Mouse (Mus musculus): ENCODE results near the gene Sp3. TPM values are rescaled to one million over a fixed set of nuclear protein-coding genes. Genes with fewer than 3 reads are reported as not detected.
A peak's percentile ranks its signal among the peaks of the same experiment; 100 is the strongest.
"Not testable (repeated sequence)": the region's sequence is repeated elsewhere in the genome, so short reads cannot be mapped to it uniquely, and the experiment has no call there.

Gene Sp3
- 82.3 and 115 TPM in 2 replicates for total RNA-seq (2014; rRNA removed)
- 19.1 and 26.5 TPM in 2 replicates for polyA plus RNA-seq (2015; fragmentation: Nextera tagmentation; extraction: Ambion mirVana)

- Histone ChIP-seq H3K36me3 (ENCODE audit: insufficient read depth) (no peaks in the 10 kb centered on the region; the same call in 1 of the 2 replicates), H3K9ac (peak within 1 kb of the TSS; percentile 100), H3K27me3 (ENCODE audit: insufficient read depth, low read length) (no peaks in the 10 kb centered on the region), H3K4me2 (ENCODE audit: low read depth) (peak within 1 kb of the TSS; percentile 83), H3K9me3 (ENCODE audit: low read length) (no peaks in the 10 kb centered on the region), H3K4me3 (ENCODE audit: low read depth, low read length) (peak within 1 kb of the TSS; percentile 100), H3K27ac (ENCODE audit: low read depth, low read length) (peak within 1 kb of the TSS; percentile 100), H3K4me1 (ENCODE audit: insufficient read depth) (peaks cover 12% of the 10 kb centered on the region; the same call in 1 of the 2 replicates)
- no peak for TF ChIP-seq CTCF (IDR thresholded peaks at IDR 0.05; ENCODE audit: low read depth)
- DNase-seq (peak; percentile 99), ATAC-seq (peak; percentile 93)
- WGBS = under 1% methylated on average over 62 of the region's 64 CpGs
Observed at GRCm38 (mm10) chr2:72980337-72981074, at the start of gene Sp3. TSS of gene Sp3 (minus strand) at chr2:72980446.

DNA sequence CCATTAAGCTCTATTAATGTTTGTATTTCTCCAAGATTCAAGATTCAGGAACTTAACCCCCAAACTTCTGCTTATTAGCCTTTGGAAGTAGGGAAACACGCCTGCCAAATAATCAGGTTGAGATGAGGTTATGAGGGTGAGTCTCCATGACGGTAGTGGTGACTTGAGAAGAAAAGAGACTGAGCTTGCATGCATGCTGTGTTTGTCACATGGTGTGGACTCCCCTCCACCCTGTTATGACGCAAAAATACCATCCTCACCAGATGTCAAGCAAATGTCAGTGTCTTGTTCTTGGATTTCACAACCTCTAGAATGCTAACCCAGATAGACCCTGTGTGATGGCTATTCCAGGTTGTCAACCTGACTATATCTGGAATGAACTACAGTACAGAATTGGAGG lies 49.6 kb upstream of the Sp3 start:
- no peak overlapping the region for H3K4me3 ChIP-seq (ENCODE audit: low read depth, low read length)
- H3K27me3 ChIP-seq (ENCODE audit: insufficient read depth, low read length) = no peaks in the 10 kb centered on the region
- H3K36me3 ChIP-seq (ENCODE audit: insufficient read depth) = no peaks in the 10 kb centered on the region
- TF ChIP-seq CTCF (IDR thresholded peaks at IDR 0.05; ENCODE audit: low read depth) = no peak
- H3K9me3 ChIP-seq (ENCODE audit: low read length) = no peaks in the 10 kb centered on the region
- ATAC-seq (no peak), DNase-seq (no peak)
- no peak overlapping the region for H3K27ac ChIP-seq (ENCODE audit: low read depth, low read length)
- H3K4me1 ChIP-seq (ENCODE audit: insufficient read depth) = no peaks in the 10 kb centered on the region
- no peak overlapping the region for H3K9ac ChIP-seq
- 92% methylated on average over 3 of the region's 3 CpGs for WGBS
- H3K4me2 ChIP-seq (ENCODE audit: low read depth) = no peak overlapping the region

DNA sequence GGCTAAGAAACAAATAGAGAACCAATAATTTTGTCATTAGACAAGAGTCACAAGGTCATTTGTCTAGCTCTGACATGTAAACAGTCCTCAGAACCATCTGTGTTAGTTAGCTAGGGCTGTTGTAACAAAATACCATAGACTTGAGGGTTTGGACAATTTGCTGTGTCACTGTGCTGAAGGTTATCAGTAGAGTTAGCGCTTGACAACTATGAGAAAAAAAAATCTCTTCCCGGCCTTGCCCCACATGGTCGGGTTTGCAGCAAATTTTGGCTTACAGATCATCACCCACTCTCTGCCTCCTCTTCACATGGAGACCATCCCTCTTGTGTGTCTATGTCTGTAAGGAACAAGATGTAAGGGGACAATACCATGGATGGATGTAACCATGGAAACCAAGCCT lies 47.8 kb upstream of the Sp3 start:
- ATAC-seq (no peak), DNase-seq (no peak)
- Histone ChIP-seq H3K27me3 (ENCODE audit: insufficient read depth, low read length) (no peaks in the 10 kb centered on the region), H3K4me3 (ENCODE audit: low read depth, low read length) (no peak overlapping the region), H3K9ac (no peak overlapping the region), H3K4me2 (ENCODE audit: low read depth) (no peak overlapping the region), H3K36me3 (ENCODE audit: insufficient read depth) (no peaks in the 10 kb centered on the region), H3K4me1 (ENCODE audit: insufficient read depth) (no peaks in the 10 kb centered on the region), H3K27ac (ENCODE audit: low read depth, low read length) (no peak overlapping the region), H3K9me3 (ENCODE audit: low read length) (no peaks in the 10 kb centered on the region)
- no peak for TF ChIP-seq CTCF (IDR thresholded peaks at IDR 0.05; ENCODE audit: low read depth)
- WGBS = 87% methylated on average over 3 of the region's 3 CpGs

- no peak overlapping the region for H3K4me3 ChIP-seq (ENCODE audit: low read depth, low read length)
- ATAC-seq (no peak), DNase-seq (no peak)
- no peaks in the 10 kb centered on the region for H3K4me1 ChIP-seq (ENCODE audit: insufficient read depth)
- H3K4me2 ChIP-seq (ENCODE audit: low read depth) = no peak overlapping the region
- no peak overlapping the region for H3K9ac ChIP-seq
- no peak overlapping the region for H3K27ac ChIP-seq (ENCODE audit: low read depth, low read length)
- WGBS = 47% methylated on average over 3 of the region's 3 CpGs
- no peaks in the 10 kb centered on the region for H3K36me3 ChIP-seq (ENCODE audit: insufficient read depth)
- H3K9me3 ChIP-seq (ENCODE audit: low read length) = no peaks in the 10 kb centered on the region
- H3K27me3 ChIP-seq (ENCODE audit: insufficient read depth, low read length) = no peaks in the 10 kb centered on the region
- TF ChIP-seq CTCF (IDR thresholded peaks at IDR 0.05; ENCODE audit: low read depth) = no peak
Observed at GRCm38 (mm10) chr2:73027126-73027525, 46.9 kb upstream of the Sp3 start.

DNA sequence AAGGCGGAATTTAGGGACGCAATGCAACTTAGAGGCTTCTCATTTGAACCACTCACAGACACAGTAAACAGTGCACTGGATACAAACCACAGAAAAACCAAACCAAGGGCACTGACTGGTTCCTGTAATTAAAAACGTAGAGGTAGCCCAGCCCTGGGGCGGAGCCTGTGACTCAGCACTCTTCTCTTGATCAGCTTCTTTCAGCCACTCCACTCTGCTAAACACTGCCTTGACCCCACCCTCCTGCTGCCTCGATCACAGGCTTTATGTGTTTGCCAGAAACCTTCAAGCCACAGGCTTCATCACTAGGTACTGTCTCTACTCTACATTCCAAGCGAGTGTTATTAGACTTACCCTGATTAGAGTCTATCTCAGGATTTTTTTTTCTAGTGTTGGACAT lies 43.6 kb upstream of the Sp3 start:
- Histone ChIP-seq H3K9me3 (ENCODE audit: low read length) (no peaks in the 10 kb centered on the region), H3K4me1 (ENCODE audit: insufficient read depth) (peaks cover 2% of the 10 kb centered on the region; the same call in 1 of the 2 replicates), H3K4me3 (ENCODE audit: low read depth, low read length) (no peak overlapping the region), H3K36me3 (ENCODE audit: insufficient read depth) (no peaks in the 10 kb centered on the region), H3K4me2 (ENCODE audit: low read depth) (no peak overlapping the region), H3K27me3 (ENCODE audit: insufficient read depth, low read length) (no peaks in the 10 kb centered on the region), H3K27ac (ENCODE audit: low read depth, low read length) (no peak overlapping the region), H3K9ac (no peak overlapping the region)
- no peak for DNase-seq
- 50% methylated on average over 6 of the region's 6 CpGs for WGBS
- ATAC-seq = no peak
- no peak for TF ChIP-seq CTCF (IDR thresholded peaks at IDR 0.05; ENCODE audit: low read depth)

DNA sequence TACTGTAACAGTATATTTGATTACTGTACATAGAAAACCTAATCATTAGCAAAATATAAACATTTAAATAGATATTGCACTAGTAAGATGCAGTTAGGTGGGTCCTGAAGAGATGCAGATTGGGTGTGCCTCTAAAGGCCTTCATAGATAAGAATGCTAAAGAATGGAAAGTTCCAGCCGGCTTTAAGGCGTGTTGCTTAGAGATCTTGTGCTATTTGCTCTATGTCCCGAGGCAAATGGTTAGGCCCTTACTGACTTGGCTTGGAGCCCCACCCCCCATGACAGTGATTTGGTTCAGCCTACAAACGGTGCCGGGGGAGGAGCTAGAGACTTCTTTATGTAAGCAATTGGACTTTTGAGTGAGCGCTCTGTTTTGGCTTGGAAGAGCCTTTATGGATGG lies 40.8 kb upstream of the Sp3 start:
- TF ChIP-seq CTCF (IDR thresholded peaks at IDR 0.05; ENCODE audit: low read depth) = no peak
- 87% methylated on average over 6 of the region's 6 CpGs for WGBS
- Histone ChIP-seq H3K27ac (ENCODE audit: low read depth, low read length) (no peak overlapping the region), H3K4me1 (ENCODE audit: insufficient read depth) (peaks cover 2% of the 10 kb centered on the region; the same call in 1 of the 2 replicates), H3K9me3 (ENCODE audit: low read length) (no peaks in the 10 kb centered on the region), H3K27me3 (ENCODE audit: insufficient read depth, low read length) (no peaks in the 10 kb centered on the region), H3K9ac (no peak overlapping the region), H3K4me2 (ENCODE audit: low read depth) (no peak overlapping the region), H3K36me3 (ENCODE audit: insufficient read depth) (no peaks in the 10 kb centered on the region), H3K4me3 (ENCODE audit: low read depth, low read length) (no peak overlapping the region)
- ATAC-seq (no peak), DNase-seq (no peak)

GRCm38 (mm10) chr2:73019371-73020146 lies 39.3 kb upstream of the Sp3 start:
- Histone ChIP-seq H3K27ac (ENCODE audit: low read depth, low read length) (no peak overlapping the region), H3K36me3 (ENCODE audit: insufficient read depth) (no peaks in the 10 kb centered on the region), H3K9me3 (ENCODE audit: low read length) (no peaks in the 10 kb centered on the region), H3K4me2 (ENCODE audit: low read depth) (no peak overlapping the region), H3K27me3 (ENCODE audit: insufficient read depth, low read length) (no peaks in the 10 kb centered on the region), H3K9ac (no peak overlapping the region), H3K4me3 (ENCODE audit: low read depth, low read length) (no peak overlapping the region), H3K4me1 (ENCODE audit: insufficient read depth) (peaks cover 2% of the 10 kb centered on the region; the same call in 1 of the 2 replicates)
- DNase-seq (peak; percentile 84), ATAC-seq (peak; percentile 84)
- no peak for TF ChIP-seq CTCF (IDR thresholded peaks at IDR 0.05; ENCODE audit: low read depth)
- WGBS = 48% methylated on average over 9 of the region's 9 CpGs

DNA sequence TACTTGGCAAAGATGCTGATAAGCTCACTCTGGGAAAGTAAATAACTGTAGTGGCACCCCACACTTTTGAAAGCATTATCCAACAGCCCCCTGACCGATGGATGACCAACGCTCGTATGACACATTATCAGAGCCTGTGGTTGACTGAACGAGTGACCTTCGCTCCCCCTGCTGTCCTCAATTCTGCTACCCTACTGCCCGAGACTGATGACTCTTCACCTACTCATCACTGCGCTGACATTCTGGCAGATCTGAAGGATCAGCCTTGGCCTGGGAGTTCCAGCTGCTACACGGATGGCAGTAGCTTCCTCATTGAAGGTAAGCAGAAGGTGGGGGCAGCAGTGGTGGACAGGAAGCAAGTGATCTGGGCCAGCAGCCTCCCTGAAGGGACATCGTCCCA lies 33.8 kb upstream of the Sp3 start:
- H3K4me1 ChIP-seq (ENCODE audit: insufficient read depth); H3K36me3 ChIP-seq (ENCODE audit: insufficient read depth); H3K4me2 ChIP-seq (ENCODE audit: low read depth); ATAC-seq; H3K27ac ChIP-seq (ENCODE audit: low read depth, low read length); H3K9me3 ChIP-seq (ENCODE audit: low read length); H3K4me3 ChIP-seq (ENCODE audit: low read depth, low read length); H3K9ac ChIP-seq; H3K27me3 ChIP-seq (ENCODE audit: insufficient read depth, low read length); DNase-seq: not testable (repeated sequence)
- WGBS = 89% methylated on average over 9 of the region's 9 CpGs

Data from forebrain, postnatal 0 days (tissue).